Mouse (Mus musculus): Measurements from ENCODE around the gene Cerkl. TPM values are rescaled to one million over a fixed set of nuclear protein-coding genes. Genes with fewer than 3 reads are reported as not detected.

Gene Cerkl
- polyA plus RNA-seq (2014; fragmentation: Nextera tagmentation; extraction: Ambion mirVana) = 1.1 and 2.0 TPM in 2 replicates

- ATAC-seq (peak; percentile 84), DNase-seq (ENCODE audit: low spot score) (peak; percentile 93)
- Histone ChIP-seq H3K4me3 (ENCODE audit: low read depth, low read length) (peak within 1 kb of the TSS; percentile 43), H3K9ac (ENCODE audit: low read length) (peak within 1 kb of the TSS; percentile 66), H3K36me3 (ENCODE audit: control insufficient read depth, insufficient read depth, low read length) (no peaks in the 10 kb centered on the region), H3K27me3 (replicated peaks; ENCODE audit: control insufficient read depth, insufficient read depth, low read length) (peaks cover 35% of the 10 kb centered on the region), H3K4me1 (ENCODE audit: control insufficient read depth, insufficient read depth, low read length) (peaks cover 28% of the 10 kb centered on the region), H3K9me3 (replicated peaks; ENCODE audit: control insufficient read depth, low read length) (no peaks in the 10 kb centered on the region), H3K4me2 (ENCODE audit: low read length) (peak within 1 kb of the TSS; percentile 64), H3K27ac (ENCODE audit: low read depth, low read length) (peak within 1 kb of the TSS; percentile 15; the same call in 1 of the 2 replicates)
- WGBS = 1% methylated on average over 41 of the region's 42 CpGs
Observed at GRCm38 (mm10) chr2:79456575-79457349, at the start of gene Cerkl, which contains the start of gene Neurod1. Gene Cerkl (minus strand): TSS chr2:79456785. Gene Neurod1 (minus strand): TSS chr2:79456751.

DNA sequence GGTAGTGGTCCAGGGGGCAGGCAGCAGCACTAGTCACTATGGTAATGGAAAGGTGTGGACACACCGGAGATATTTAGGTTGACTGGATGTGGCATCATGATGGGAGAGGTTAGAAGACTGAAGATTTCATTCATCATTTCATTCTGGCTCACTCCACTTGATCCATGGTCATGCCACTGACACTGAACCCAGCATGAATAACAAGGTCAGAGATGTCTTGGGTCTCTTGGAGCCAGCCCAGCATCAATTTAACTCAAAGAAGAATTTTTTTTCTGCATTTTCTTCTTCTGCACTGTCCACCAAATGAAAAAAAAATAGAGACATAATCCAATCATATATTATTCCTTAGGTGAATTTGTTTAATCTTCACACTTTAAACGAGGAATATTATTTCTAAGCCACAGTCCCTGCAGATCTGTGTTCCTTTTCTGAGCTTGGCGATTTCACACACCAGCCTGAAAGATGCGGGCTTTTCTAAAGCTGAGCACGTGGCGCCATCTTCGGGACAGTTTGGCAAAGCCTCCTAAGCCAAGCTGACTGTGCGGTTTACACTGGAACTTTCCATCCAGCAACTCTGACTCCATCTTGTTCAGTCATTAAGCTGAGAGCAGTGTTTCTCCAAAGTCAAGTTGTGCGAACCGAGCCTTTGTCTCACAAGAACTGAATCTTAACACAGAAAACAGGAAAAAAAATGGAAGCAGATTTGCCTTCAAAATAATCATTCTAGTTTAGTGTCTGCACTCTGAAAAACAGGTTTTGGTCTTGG, 42.6 kb upstream of the Cerkl start:
- Histone ChIP-seq H3K9ac (ENCODE audit: low read length) (no peak overlapping the region), H3K36me3 (ENCODE audit: control insufficient read depth, insufficient read depth, low read length) (no peaks in the 10 kb centered on the region), H3K4me3 (ENCODE audit: low read depth, low read length) (no peak overlapping the region), H3K9me3 (replicated peaks; ENCODE audit: control insufficient read depth, low read length) (no peaks in the 10 kb centered on the region), H3K27me3 (replicated peaks; ENCODE audit: control insufficient read depth, insufficient read depth, low read length) (no peaks in the 10 kb centered on the region), H3K27ac (ENCODE audit: low read depth, low read length) (no peak overlapping the region), H3K4me1 (ENCODE audit: control insufficient read depth, insufficient read depth, low read length) (no peaks in the 10 kb centered on the region), H3K4me2 (ENCODE audit: low read length) (no peak overlapping the region)
- 25% methylated on average over 10 of the region's 10 CpGs for WGBS
- DNase-seq (ENCODE audit: low spot score) = peak; percentile 94
- peak; percentile 92 for ATAC-seq

GRCm38 (mm10) chr2:79485127-79485526, 28.5 kb upstream of the Cerkl start:
- no peak for DNase-seq (ENCODE audit: low spot score)
- Histone ChIP-seq H3K27me3 (replicated peaks; ENCODE audit: control insufficient read depth, insufficient read depth, low read length) (no peaks in the 10 kb centered on the region), H3K4me2 (ENCODE audit: low read length) (no peak overlapping the region), H3K27ac (ENCODE audit: low read depth, low read length) (no peak overlapping the region), H3K4me1 (ENCODE audit: control insufficient read depth, insufficient read depth, low read length) (no peaks in the 10 kb centered on the region), H3K4me3 (ENCODE audit: low read depth, low read length) (no peak overlapping the region), H3K36me3 (ENCODE audit: control insufficient read depth, insufficient read depth, low read length) (no peaks in the 10 kb centered on the region), H3K9me3 (replicated peaks; ENCODE audit: control insufficient read depth, low read length) (no peaks in the 10 kb centered on the region), H3K9ac (ENCODE audit: low read length) (no peak overlapping the region)
- no peak for ATAC-seq
- WGBS = 70% methylated on average over 3 of the region's 3 CpGs

GRCm38 (mm10) chr2:79482511-79482910, 25.9 kb upstream of the Cerkl start:
- WGBS = 88% methylated on average over 2 of the region's 2 CpGs
- no peak for ATAC-seq
- Histone ChIP-seq H3K4me3 (ENCODE audit: low read depth, low read length) (no peak overlapping the region), H3K9ac (ENCODE audit: low read length) (no peak overlapping the region), H3K27ac (ENCODE audit: low read depth, low read length) (no peak overlapping the region), H3K36me3 (ENCODE audit: control insufficient read depth, insufficient read depth, low read length) (no peaks in the 10 kb centered on the region), H3K9me3 (replicated peaks; ENCODE audit: control insufficient read depth, low read length) (no peaks in the 10 kb centered on the region), H3K4me1 (ENCODE audit: control insufficient read depth, insufficient read depth, low read length) (no peaks in the 10 kb centered on the region), H3K4me2 (ENCODE audit: low read length) (no peak overlapping the region), H3K27me3 (replicated peaks; ENCODE audit: control insufficient read depth, insufficient read depth, low read length) (no peaks in the 10 kb centered on the region)
- DNase-seq (ENCODE audit: low spot score) = no peak

DNA sequence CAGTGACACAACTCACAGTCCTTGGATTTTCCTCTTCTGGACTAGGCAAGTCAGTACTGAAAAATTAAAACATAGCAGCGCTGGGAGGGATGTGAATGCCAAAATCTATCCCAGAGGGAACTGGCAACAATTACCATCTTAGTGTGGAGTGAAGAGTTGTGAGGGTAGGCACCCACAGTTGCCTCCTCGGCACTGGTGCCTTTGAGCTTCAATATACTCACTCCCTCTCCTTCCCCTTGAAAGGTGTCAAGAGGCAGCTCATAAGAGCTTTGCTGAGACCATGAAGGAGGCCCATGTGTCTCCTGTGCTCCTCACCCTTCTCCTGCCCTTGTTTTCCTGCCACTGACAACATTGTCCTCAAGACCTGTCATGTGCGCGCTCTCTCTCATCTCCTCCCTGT, 5.8 kb upstream of the Cerkl start:
- Histone ChIP-seq H3K9me3 (replicated peaks; ENCODE audit: control insufficient read depth, low read length) (no peaks in the 10 kb centered on the region), H3K36me3 (ENCODE audit: control insufficient read depth, insufficient read depth, low read length) (no peaks in the 10 kb centered on the region), H3K4me1 (ENCODE audit: control insufficient read depth, insufficient read depth, low read length) (peaks cover 21% of the 10 kb centered on the region), H3K27me3 (replicated peaks; ENCODE audit: control insufficient read depth, insufficient read depth, low read length) (peaks cover 28% of the 10 kb centered on the region), H3K4me3 (ENCODE audit: low read depth, low read length) (no peak overlapping the region), H3K27ac (ENCODE audit: low read depth, low read length) (no peak overlapping the region), H3K9ac (ENCODE audit: low read length) (no peak overlapping the region), H3K4me2 (ENCODE audit: low read length) (no peak overlapping the region)
- ATAC-seq (no peak), DNase-seq (ENCODE audit: low spot score) (no peak)
- WGBS = 85% methylated on average over 4 of the region's 4 CpGs

GRCm38 (mm10) chr2:79461861-79462260, 5.3 kb upstream of the Cerkl start:
- Histone ChIP-seq H3K27me3 (replicated peaks; ENCODE audit: control insufficient read depth, insufficient read depth, low read length) (peaks cover 33% of the 10 kb centered on the region), H3K4me3 (ENCODE audit: low read depth, low read length) (no peak overlapping the region), H3K4me2 (ENCODE audit: low read length) (no peak overlapping the region), H3K27ac (ENCODE audit: low read depth, low read length) (no peak overlapping the region), H3K4me1 (ENCODE audit: control insufficient read depth, insufficient read depth, low read length) (peaks cover 23% of the 10 kb centered on the region), H3K36me3 (ENCODE audit: control insufficient read depth, insufficient read depth, low read length) (no peaks in the 10 kb centered on the region), H3K9ac (ENCODE audit: low read length) (no peak overlapping the region), H3K9me3 (replicated peaks; ENCODE audit: control insufficient read depth, low read length) (no peaks in the 10 kb centered on the region)
- DNase-seq (ENCODE audit: low spot score) (peak; percentile 37), ATAC-seq (no peak)
- WGBS = 31% methylated on average over 2 of the region's 2 CpGs

DNA sequence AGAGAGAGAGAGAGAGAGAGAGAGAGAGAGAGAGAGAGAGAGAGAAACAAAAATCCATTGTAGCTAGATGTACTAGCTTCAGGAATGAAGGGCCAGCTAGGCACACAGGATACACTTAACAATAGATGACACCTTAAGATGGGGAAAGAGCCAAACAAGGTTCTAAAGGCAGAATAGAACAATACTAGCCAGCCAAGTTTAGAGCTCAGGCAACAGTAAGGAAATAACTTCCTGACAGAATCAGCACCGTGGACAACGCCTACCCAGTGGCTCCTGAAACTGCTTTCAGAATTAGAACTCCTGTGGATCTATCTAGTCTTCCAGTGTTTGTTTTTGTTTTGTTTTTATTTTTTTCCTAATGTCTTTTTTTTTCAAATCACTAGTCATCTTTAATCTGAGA, 4.0 kb upstream of the Cerkl start:
- DNase-seq (ENCODE audit: low spot score) = no peak
- no peak for ATAC-seq
- Histone ChIP-seq H3K9me3 (replicated peaks; ENCODE audit: control insufficient read depth, low read length) (no peaks in the 10 kb centered on the region), H3K4me2 (ENCODE audit: low read length) (no peak overlapping the region; the same call in 1 of the 2 replicates), H3K4me3 (ENCODE audit: low read depth, low read length) (no peak overlapping the region), H3K27ac (ENCODE audit: low read depth, low read length) (peak overlapping the region; percentile 84; the same call in 1 of the 2 replicates), H3K4me1 (ENCODE audit: control insufficient read depth, insufficient read depth, low read length) (peaks cover 23% of the 10 kb centered on the region), H3K27me3 (replicated peaks; ENCODE audit: control insufficient read depth, insufficient read depth, low read length) (peaks cover 37% of the 10 kb centered on the region), H3K36me3 (ENCODE audit: control insufficient read depth, insufficient read depth, low read length) (no peaks in the 10 kb centered on the region), H3K9ac (ENCODE audit: low read length) (no peak overlapping the region)
- 0% methylated on average over 2 of the region's 2 CpGs for WGBS

DNA sequence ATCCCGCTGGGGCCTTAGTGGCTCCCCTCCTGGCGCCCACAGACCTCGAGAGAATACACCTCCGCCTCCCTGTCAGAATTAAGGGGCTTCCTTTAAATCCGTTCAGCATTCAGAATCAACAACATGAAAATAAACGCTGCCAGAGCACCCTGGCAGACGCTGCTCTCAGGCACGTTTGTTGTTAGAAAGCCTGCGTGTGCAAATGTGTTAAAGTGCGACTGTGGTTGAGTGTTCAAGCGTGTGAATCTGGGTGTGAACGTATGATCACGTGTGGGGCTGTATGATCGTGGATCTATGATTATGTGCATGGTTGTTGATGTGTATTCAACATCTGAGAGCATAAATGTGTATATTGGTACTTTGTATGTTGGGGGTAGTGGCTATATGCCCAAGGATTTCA, 3.5 kb upstream of the Cerkl start:
- peak overlapping the region; percentile 43 for H3K4me2 ChIP-seq (ENCODE audit: low read length)
- peaks cover 39% of the 10 kb centered on the region for H3K27me3 ChIP-seq (replicated peaks; ENCODE audit: control insufficient read depth, insufficient read depth, low read length)
- DNase-seq (ENCODE audit: low spot score) = peak; percentile 84
- no peaks in the 10 kb centered on the region for H3K36me3 ChIP-seq (ENCODE audit: control insufficient read depth, insufficient read depth, low read length)
- peak; percentile 16; the same call in 1 of the 2 replicates for ATAC-seq
- H3K27ac ChIP-seq (ENCODE audit: low read depth, low read length) = peak overlapping the region; percentile 84
- H3K4me3 ChIP-seq (ENCODE audit: low read depth, low read length) = 0 out of 2 replicates have a peak overlapping the region, but pooled peaks have one; percentile 4
- WGBS = 4% methylated on average over 14 of the region's 14 CpGs
- no peaks in the 10 kb centered on the region for H3K9me3 ChIP-seq (replicated peaks; ENCODE audit: control insufficient read depth, low read length)
- H3K9ac ChIP-seq (ENCODE audit: low read length) = peak overlapping the region; percentile 48
- H3K4me1 ChIP-seq (ENCODE audit: control insufficient read depth, insufficient read depth, low read length) = peaks cover 23% of the 10 kb centered on the region
